Mouse (Mus musculus) forebrain, embryonic 16.5 days (tissue): ENCODE data around the gene Wfikkn2. TPM values are rescaled to one million over a fixed set of nuclear protein-coding genes. Genes with fewer than 3 reads are reported as not detected.
A peak's percentile ranks its signal among the peaks of the same experiment; 100 is the strongest.

Experiments
- ATAC-seq: fragments of 200-750 bp; cut with Nextera tagmentation; 2 replicates; pipeline ENCODE4 v1.8.0; 2017; ENCODE audit warnings: mild to moderate bottlenecking, moderate library complexity
- H3K27ac ChIP-seq: fragments of 300-500 bp; sonication (generic); 2 replicates; pipeline ENCODE4 v1.5.1; 2014; ENCODE audit warnings: low read length, control low read depth
- H3K27me3 ChIP-seq: fragments of 300-500 bp; sonication (generic); replicated peaks from 2 replicates; pipeline ENCODE4 v1.6.1; 2014; ENCODE audit warnings: low read length; ENCODE audit not compliant: control insufficient read depth, insufficient read depth
- H3K36me3 ChIP-seq: fragments of 300-500 bp; sonication (generic); 2 replicates; pipeline ENCODE4 v1.6.1; 2014; ENCODE audit not compliant: control insufficient read depth, insufficient read depth
- H3K4me1 ChIP-seq: fragments of 300-500 bp; sonication (generic); replicated peaks from 2 replicates; pipeline ENCODE4 v1.6.1; 2014; ENCODE audit warnings: low read length; ENCODE audit not compliant: control insufficient read depth, insufficient read depth
- H3K4me2 ChIP-seq: fragments of 300-500 bp; sonication (generic); 2 replicates; pipeline ENCODE4 v1.6.1; 2014; ENCODE audit warnings: mild to moderate bottlenecking, low read length, control low read depth
- H3K4me3 ChIP-seq: fragments of 300-500 bp; sonication (generic); replicated peaks from 2 replicates; pipeline ENCODE4 v1.5.1; 2014; ENCODE audit warnings: mild to moderate bottlenecking, low read length, control low read depth
- H3K9ac ChIP-seq: fragments of 300-500 bp; sonication (generic); replicated peaks from 2 replicates; pipeline ENCODE4 v1.6.1; 2014; ENCODE audit warnings: low read depth, low read length, control low read depth
- H3K9me3 ChIP-seq: fragments of 300-500 bp; sonication (generic); 2 replicates; pipeline ENCODE4 v1.6.1; 2016; ENCODE audit warnings: low read length; ENCODE audit not compliant: control insufficient read depth
- WGBS: fragments of 180-500 bp; shearing (Covaris S2); extraction: QIAGEN DNeasy Blood & Tissue Kit; methylation state at CpG from one replicate; pipeline ENCODE4 v1.1.7; 2014; 5-methylcytosine and 5-hydroxymethylcytosine counted together
- polyA plus RNA-seq: library from polyadenylated mRNA; unstranded; fragments of >200 nt; fragmentation: Nextera tagmentation; extraction: Ambion mirVana; gene quantifications from 2 replicates; pipeline ENCODE4 v1.2.1, GENCODE M21; 2015

Gene Wfikkn2
- polyA plus RNA-seq, 1 experiment from 2014 or later, result 3.5 TPM

DNA sequence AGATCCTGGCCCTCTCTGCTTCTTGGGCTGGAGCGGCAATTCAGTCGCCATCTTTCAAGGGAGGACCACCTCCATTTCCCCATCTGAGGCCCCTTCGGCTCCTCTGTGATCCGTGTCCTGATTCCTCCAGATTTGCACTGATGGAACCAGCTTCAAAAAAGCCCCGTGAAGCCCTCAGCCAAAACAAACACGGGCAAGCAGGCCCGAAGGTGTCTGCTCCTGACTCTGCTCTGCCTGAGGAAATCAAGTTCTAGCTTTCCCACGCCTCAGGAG is 920 bp upstream of the Wfikkn2 start:
- 70% methylated on average over 8 of the region's 8 CpGs for WGBS
- no peak overlapping the region for H3K4me2 ChIP-seq
- no peak overlapping the region for H3K9ac ChIP-seq
- H3K27ac ChIP-seq, result no peak overlapping the region
- ATAC-seq, result no peak
- H3K27me3 ChIP-seq, result no peaks in the 10 kb centered on the region
- H3K36me3 ChIP-seq, result no peaks in the 10 kb centered on the region
- H3K4me3 ChIP-seq, result no peak overlapping the region
- peaks cover 26% of the 10 kb centered on the region for H3K4me1 ChIP-seq
- H3K9me3 ChIP-seq, result no peaks in the 10 kb centered on the region

- 64% methylated on average over 9 of the region's 9 CpGs for WGBS
- Histone ChIP-seq H3K4me1 (peaks cover 30% of the 10 kb centered on the region), H3K4me3 (no peak overlapping the region)
Measured at GRCm38 (mm10) chr11:94244385-94244784, 1.4 kb downstream of the Wfikkn2 start.

GRCm38 (mm10) chr11:94243422-94244180 is 2.2 kb downstream of the Wfikkn2 start:
- Histone ChIP-seq H3K27me3 (no peaks in the 10 kb centered on the region), H3K4me3 (peak overlapping the region; percentile 13; the same call in 1 of the 2 replicates), H3K36me3 (no peaks in the 10 kb centered on the region), H3K9ac (peak overlapping the region; percentile 36; the same call in 1 of the 2 replicates), H3K9me3 (no peaks in the 10 kb centered on the region), H3K4me2 (peak overlapping the region; percentile 47), H3K4me1 (peaks cover 30% of the 10 kb centered on the region), H3K27ac (no peak overlapping the region)
- ATAC-seq, result no peak
- 32% methylated on average over 15 of the region's 15 CpGs for WGBS

More at GRCm38 (mm10) chr11:94244385-94244784, 1.4 kb downstream of the Wfikkn2 start:
- ATAC-seq, result no peak
- no peaks in the 10 kb centered on the region for H3K36me3 ChIP-seq
- H3K9me3 ChIP-seq, result no peaks in the 10 kb centered on the region
- no peak overlapping the region for H3K27ac ChIP-seq
- H3K9ac ChIP-seq, result no peak overlapping the region
- H3K4me2 ChIP-seq, result no peak overlapping the region
- no peaks in the 10 kb centered on the region for H3K27me3 ChIP-seq

DNA sequence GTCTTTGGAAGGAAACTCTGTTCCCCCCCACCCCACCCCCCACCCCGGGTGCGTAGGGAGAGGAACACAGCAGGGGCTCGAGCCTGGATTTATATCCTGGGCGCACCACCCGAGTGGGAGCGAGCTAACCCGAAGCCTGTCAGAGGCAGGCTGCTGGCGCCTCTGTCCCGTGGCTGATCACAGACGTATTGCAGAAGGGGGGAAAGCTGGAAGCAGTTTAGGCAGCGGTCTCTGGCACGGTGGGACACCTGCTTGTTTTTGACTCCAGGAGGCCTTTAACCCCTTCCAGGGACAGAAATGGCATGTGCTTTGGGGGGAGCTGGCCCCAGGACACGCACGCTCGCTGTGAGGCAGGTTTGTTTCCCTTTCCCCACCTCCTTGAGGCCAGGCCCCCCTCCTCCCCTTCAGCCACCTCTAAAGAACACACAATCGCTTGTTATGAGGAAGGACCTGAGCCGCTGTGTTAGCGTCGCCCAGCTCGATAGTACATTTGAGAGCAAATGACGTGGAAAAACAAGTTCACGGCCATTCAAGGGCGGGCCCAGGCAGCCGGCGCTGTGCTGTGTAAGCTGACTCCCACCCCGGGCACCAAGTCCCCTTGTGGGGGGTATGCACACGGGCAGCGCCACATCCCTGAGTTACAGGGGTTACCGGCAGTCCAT is 2.9 kb downstream of the Wfikkn2 start:
- ATAC-seq, result peak; percentile 45
- H3K4me3 ChIP-seq, result peak overlapping the region; percentile 13; the same call in 1 of the 2 replicates
- peaks cover 30% of the 10 kb centered on the region for H3K4me1 ChIP-seq
- H3K27ac ChIP-seq, result no peak overlapping the region
- no peaks in the 10 kb centered on the region for H3K36me3 ChIP-seq
- WGBS, result 5% methylated on average over 29 of the region's 29 CpGs
- H3K4me2 ChIP-seq, result peak overlapping the region; percentile 47
- no peaks in the 10 kb centered on the region for H3K9me3 ChIP-seq
- peak overlapping the region; percentile 36; the same call in 1 of the 2 replicates for H3K9ac ChIP-seq
- H3K27me3 ChIP-seq, result no peaks in the 10 kb centered on the region

DNA sequence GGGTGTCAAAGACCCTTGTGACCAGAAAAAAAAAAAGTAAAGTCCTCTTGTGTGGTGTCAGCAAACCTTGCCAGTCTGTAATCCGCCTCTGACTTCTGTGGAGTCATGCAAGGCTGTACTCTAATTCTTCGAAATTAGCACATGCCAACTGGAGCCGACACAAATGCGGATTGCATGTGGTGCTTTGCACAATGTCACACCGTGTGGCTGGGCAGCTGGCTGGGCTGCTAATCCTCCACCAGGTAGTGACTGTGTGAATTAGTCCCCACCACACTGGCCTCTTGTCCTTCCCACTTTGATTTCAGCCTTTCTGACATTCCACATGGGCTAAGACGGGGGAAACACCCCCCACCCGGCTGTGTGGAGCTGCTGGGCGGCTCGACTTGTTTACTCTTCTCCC is 6.1 kb downstream of the Wfikkn2 start:
- no peaks in the 10 kb centered on the region for H3K27me3 ChIP-seq
- H3K9ac ChIP-seq, result no peak overlapping the region
- peaks cover 25% of the 10 kb centered on the region for H3K4me1 ChIP-seq
- no peaks in the 10 kb centered on the region for H3K9me3 ChIP-seq
- H3K4me2 ChIP-seq, result no peak overlapping the region
- ATAC-seq, result no peak
- no peak overlapping the region for H3K27ac ChIP-seq
- WGBS, result 22% methylated on average over 9 of the region's 9 CpGs
- no peaks in the 10 kb centered on the region for H3K36me3 ChIP-seq
- no peak overlapping the region for H3K4me3 ChIP-seq

DNA sequence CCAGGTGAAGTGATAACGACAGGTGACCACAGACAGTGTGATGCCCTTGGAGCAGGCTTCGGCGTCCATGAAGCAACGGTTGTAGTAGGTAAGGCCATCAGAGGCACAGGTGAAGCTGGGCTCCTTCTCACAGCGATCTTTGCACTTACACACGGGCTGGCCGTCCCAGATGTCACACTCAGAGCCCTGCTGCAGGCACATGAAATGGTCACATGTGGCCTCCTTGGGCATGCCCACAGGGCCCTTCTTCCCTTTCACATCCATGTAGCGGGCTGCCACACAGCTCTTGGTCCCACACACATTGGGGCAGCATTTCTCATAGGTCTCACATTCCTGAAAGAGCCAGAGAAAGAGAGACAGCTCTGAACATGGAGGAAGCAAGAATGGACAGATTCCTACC is 7.0 kb downstream of the Wfikkn2 start:
- H3K4me1 ChIP-seq, result peaks cover 25% of the 10 kb centered on the region
- no peaks in the 10 kb centered on the region for H3K27me3 ChIP-seq
- H3K36me3 ChIP-seq, result no peaks in the 10 kb centered on the region
- no peak overlapping the region for H3K27ac ChIP-seq
- H3K9ac ChIP-seq, result no peak overlapping the region
- ATAC-seq, result no peak
- H3K9me3 ChIP-seq, result no peaks in the 10 kb centered on the region
- no peak overlapping the region for H3K4me3 ChIP-seq
- H3K4me2 ChIP-seq, result no peak overlapping the region
- WGBS, result 95% methylated on average over 8 of the region's 8 CpGs

GRCm38 (mm10) chr11:94236074-94236473 is 9.7 kb downstream of the Wfikkn2 start:
- peak; percentile 96 for ATAC-seq
- Histone ChIP-seq H3K9me3 (no peaks in the 10 kb centered on the region), H3K9ac (peak overlapping the region; percentile 52), H3K4me2 (no peak overlapping the region), H3K27me3 (no peaks in the 10 kb centered on the region), H3K4me3 (no peak overlapping the region), H3K36me3 (no peaks in the 10 kb centered on the region), H3K4me1 (peaks cover 10% of the 10 kb centered on the region), H3K27ac (peak overlapping the region; percentile 74)
- 22% methylated on average over 3 of the region's 3 CpGs for WGBS

DNA sequence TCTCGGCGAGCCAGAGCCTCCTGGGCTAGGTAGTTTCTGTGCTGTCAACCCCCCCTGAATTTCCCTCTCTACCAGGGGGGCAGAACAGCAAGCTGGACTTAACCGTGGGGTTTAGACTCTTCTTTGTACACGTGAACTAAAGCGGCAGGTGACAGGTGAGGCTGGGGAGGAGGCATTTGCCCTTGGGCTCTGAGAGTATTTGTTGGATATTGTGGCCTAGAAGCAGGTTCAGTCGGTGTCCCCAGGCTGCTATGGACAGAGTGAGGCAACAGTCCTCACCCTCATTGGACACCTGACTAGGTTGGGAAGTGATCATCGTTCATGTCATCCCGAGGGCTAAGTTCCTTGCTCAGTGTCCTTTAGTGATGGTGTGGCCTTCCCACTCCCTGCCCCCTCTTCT is 10.9 kb downstream of the Wfikkn2 start:
- peaks cover 9% of the 10 kb centered on the region for H3K4me1 ChIP-seq
- H3K27me3 ChIP-seq, result no peaks in the 10 kb centered on the region
- ATAC-seq, result no peak
- H3K9ac ChIP-seq, result no peak overlapping the region
- H3K4me3 ChIP-seq, result no peak overlapping the region
- 92% methylated on average over 8 of the region's 8 CpGs for WGBS
- no peak overlapping the region for H3K4me2 ChIP-seq
- H3K27ac ChIP-seq, result no peak overlapping the region
- no peaks in the 10 kb centered on the region for H3K36me3 ChIP-seq
- H3K9me3 ChIP-seq, result no peaks in the 10 kb centered on the region

DNA sequence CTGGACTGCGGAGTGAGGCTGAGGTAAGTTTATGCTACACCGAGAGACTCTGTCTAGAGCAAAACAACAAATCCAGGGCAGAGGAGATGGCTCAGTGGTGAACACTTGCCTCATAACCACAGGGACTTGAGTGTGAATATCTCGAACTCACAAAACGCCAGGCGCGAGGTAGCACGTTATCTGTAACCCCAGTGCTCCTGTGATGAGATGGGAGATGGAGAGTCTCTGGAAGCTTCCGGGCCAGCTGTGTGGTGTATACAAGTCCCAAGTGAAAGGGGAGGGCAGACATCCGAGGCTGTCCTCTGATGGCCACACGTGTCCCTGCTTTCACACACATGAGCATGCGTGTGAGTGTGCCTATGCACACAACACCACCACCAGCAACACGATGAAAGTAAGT is 11.4 kb downstream of the Wfikkn2 start:
- Histone ChIP-seq H3K4me1 (peaks cover 6% of the 10 kb centered on the region), H3K9ac (no peak overlapping the region), H3K9me3 (no peaks in the 10 kb centered on the region), H3K4me2 (no peak overlapping the region), H3K36me3 (no peaks in the 10 kb centered on the region), H3K27me3 (no peaks in the 10 kb centered on the region), H3K27ac (no peak overlapping the region), H3K4me3 (no peak overlapping the region)
- no peak for ATAC-seq
- 91% methylated on average over 12 of the region's 12 CpGs for WGBS
